In genomic region chr11:103363214-103364148, GRCm38 (mm10) we compare ENCODE assay signal across 8 mouse cellular contexts. TPM values are rescaled to one million over a fixed set of nuclear protein-coding genes. Genes with fewer than 3 reads are reported as not detected.
A peak's percentile ranks its signal among the peaks of the same experiment; 100 is the strongest.
DNase-seq lines count a peak whose midpoint lies in the region; ATAC-seq and TF ChIP-seq lines count a peak whose summit lies in the region.

Gene Arhgap27 (minus strand): TSS chr11:103363692.

- peak within 1 kb of the TSS; percentile 56 for H3K9ac ChIP-seq in limb, embryonic 14.5 days (ENCODE audit: low read depth, low read length, severe bottlenecking)
- H3K9ac ChIP-seq in midbrain, embryonic 16.5 days (ENCODE audit: low read depth, low read length) = peak within 1 kb of the TSS; percentile 59
- peak within 1 kb of the TSS; percentile 14; the same call in 1 of the 2 replicates for H3K9ac ChIP-seq in stomach, embryonic 15.5 days

- TF ChIP-seq POLR2A in limb, embryonic 14.5 days (IDR thresholded peaks at IDR 0.05; ENCODE audit: borderline replicate concordance, extremely low read depth, insufficient read depth, insufficient read length) = no peak

- peak within 1 kb of the TSS; percentile 33; the same call in 1 of the 2 replicates for H3K27ac ChIP-seq in limb, embryonic 14.5 days (replicated peaks; ENCODE audit: low read depth, low read length)
- 0 out of 2 replicates have a peak within 1 kb of the TSS, but pooled peaks have one; percentile 34 for H3K27ac ChIP-seq in midbrain, embryonic 16.5 days (ENCODE audit: low read length)
- H3K27ac ChIP-seq in stomach, embryonic 15.5 days = peak within 1 kb of the TSS; percentile 83

- peaks cover 4% of the 10 kb centered on the region; the same call in 1 of the 2 replicates for H3K9me3 ChIP-seq in erythroblast, embryonic 14.5 days (ENCODE audit: control insufficient read depth, low read length)
- no peaks in the 10 kb centered on the region for H3K9me3 ChIP-seq in limb, embryonic 14.5 days (ENCODE audit: control insufficient read depth, low read length)
- H3K9me3 ChIP-seq in midbrain, embryonic 16.5 days (replicated peaks; ENCODE audit: control insufficient read depth, low read length, poor library complexity, severe bottlenecking) = no peaks in the 10 kb centered on the region
- H3K9me3 ChIP-seq in stomach, embryonic 15.5 days = no peaks in the 10 kb centered on the region

- H3K4me3 ChIP-seq in erythroblast, embryonic 14.5 days (replicated peaks) = peak within 1 kb of the TSS; percentile 18
- peak within 1 kb of the TSS; percentile 47 for H3K4me3 ChIP-seq in limb, embryonic 14.5 days (replicated peaks; ENCODE audit: low read length)
- peak within 1 kb of the TSS; percentile 38 for H3K4me3 ChIP-seq in midbrain, embryonic 16.5 days (ENCODE audit: low read depth, low read length)
- H3K4me3 ChIP-seq in stomach, embryonic 15.5 days (replicated peaks) = peak within 1 kb of the TSS; percentile 51

- DNase-seq in cerebellum, postnatal 25 days = peak; percentile 46 to 60
- DNase-seq in gastrocnemius, postnatal 36 days = peak; percentile 57 to 61
- peak; percentile 30 for DNase-seq in limb, embryonic 14.5 days (ENCODE audit: low spot score)

- H3K27me3 ChIP-seq in erythroblast, embryonic 14.5 days (ENCODE audit: control insufficient read depth) = peaks cover 65% of the 10 kb centered on the region
- H3K27me3 ChIP-seq in limb, embryonic 14.5 days (ENCODE audit: control insufficient read depth, insufficient read depth, low read length) = peaks cover 56% of the 10 kb centered on the region
- peaks cover 48% of the 10 kb centered on the region for H3K27me3 ChIP-seq in midbrain, embryonic 16.5 days (ENCODE audit: control insufficient read depth, insufficient read depth, low read depth, low read length)
- peaks cover 21% of the 10 kb centered on the region for H3K27me3 ChIP-seq in stomach, embryonic 15.5 days (replicated peaks)

- ATAC-seq in erythroblast, adult 5-6 weeks (replicated peaks; ENCODE audit: low FRiP score, poor library complexity, severe bottlenecking) = no peak
- ATAC-seq in inflammation-experienced regulatory T-cells, adult 6 months = peak; percentile 53
- no peak for ATAC-seq in limb, embryonic 14.5 days (ENCODE audit: low FRiP score, low read depth)
- ATAC-seq in midbrain, embryonic 16.5 days = no peak
- ATAC-seq in stomach, embryonic 15.5 days (ENCODE audit: insufficient read depth, low FRiP score, low read depth) = peak; percentile 9; the same call in 1 of the 2 replicates

- intact Hi-C loops in gastrocnemius, postnatal 36 days (cut with DNase I) = loop anchor here (5.0 kb wide), 2 partner anchors 99 to 194 kb away; no protein-coding TSS in a partner anchor

- H3K4me2 ChIP-seq in limb, embryonic 14.5 days (replicated peaks; ENCODE audit: low read depth, low read length, severe bottlenecking) = peak within 1 kb of the TSS; percentile 82
- peak within 1 kb of the TSS; percentile 59 for H3K4me2 ChIP-seq in midbrain, embryonic 16.5 days (ENCODE audit: low read length)
- peak within 1 kb of the TSS; percentile 91 for H3K4me2 ChIP-seq in stomach, embryonic 15.5 days

- peaks cover 21% of the 10 kb centered on the region for H3K36me3 ChIP-seq in erythroblast, embryonic 14.5 days (ENCODE audit: control insufficient read depth)
- peaks cover 18% of the 10 kb centered on the region for H3K36me3 ChIP-seq in limb, embryonic 14.5 days (ENCODE audit: control insufficient read depth, insufficient read depth, low read length)
- H3K36me3 ChIP-seq in midbrain, embryonic 16.5 days (ENCODE audit: control insufficient read depth, insufficient read depth, low read length) = peaks cover 14% of the 10 kb centered on the region
- no peaks in the 10 kb centered on the region for H3K36me3 ChIP-seq in stomach, embryonic 15.5 days

- peaks cover 32% of the 10 kb centered on the region for H3K4me1 ChIP-seq in erythroblast, embryonic 14.5 days (ENCODE audit: control insufficient read depth)
- H3K4me1 ChIP-seq in limb, embryonic 14.5 days (ENCODE audit: control insufficient read depth, insufficient read depth, low read length) = peaks cover 12% of the 10 kb centered on the region; the same call in 1 of the 2 replicates
- peaks cover 28% of the 10 kb centered on the region for H3K4me1 ChIP-seq in midbrain, embryonic 16.5 days (ENCODE audit: control insufficient read depth, insufficient read depth, low read length)
- peaks cover 30% of the 10 kb centered on the region for H3K4me1 ChIP-seq in stomach, embryonic 15.5 days

- 2% methylated on average over 33 of the region's 35 CpGs for WGBS in limb, embryonic 14.5 days
- 2% methylated on average over 32 of the region's 35 CpGs for WGBS in midbrain, embryonic 16.5 days
- WGBS in stomach, embryonic 15.5 days = 3% methylated on average over 35 of the region's 35 CpGs

RNA-seq across cellular contexts. Expression of gene Arhgap27, which starts in this region (rescaled TPM):
- polyA plus RNA-seq in erythroblast, embryonic 14.5 days (2012) = 0.27 and 0.48 TPM in 2 replicates
- total RNA-seq in erythroblast, adult 5-6 weeks (2015; ENCODE audit: low replicate concordance) = 5.6 and 7.9 TPM in 2 replicates
- 4.9 and 5.7 TPM in 2 replicates for total RNA-seq in erythroblast, adult 5-6 weeks (2017; ENCODE audit: low replicate concordance)
- total RNA-seq in gastrocnemius, postnatal 36 days (2021) = 1 to 10 TPM; 4.6 to 4.8 TPM
- 10 to 100 TPM; 22.2 to 27.8 (median 25.8) TPM for polyA plus RNA-seq in inflammation-experienced regulatory T-cells, adult 6 months (2017; shearing (Covaris generic))
- polyA plus RNA-seq in limb, embryonic 14.5 days (2012; rRNA removed) = 14.1 and 16.7 TPM in 2 replicates
- 8.4 and 9.4 TPM in 2 replicates for polyA plus RNA-seq in limb, embryonic 14.5 days (2014; fragmentation: Nextera tagmentation; extraction: Ambion mirVana)
- polyA plus RNA-seq in midbrain, embryonic 16.5 days (2015; fragmentation: Nextera tagmentation; extraction: Ambion mirVana) = 3.8 and 4.4 TPM in 2 replicates
- polyA plus RNA-seq in stomach, embryonic 15.5 days (2015; fragmentation: Nextera tagmentation; extraction: Ambion mirVana) = 21.2 and 21.5 TPM in 2 replicates

Comparison
In these comparisons a context has a peak if more than half of its experiments do, and no peak if none do; other contexts are left out.
1. ATAC-seq: peak in inflammation-experienced regulatory T-cells, adult 6 months (single experiment) and stomach, embryonic 15.5 days (single experiment); none in erythroblast, adult 5-6 weeks (single experiment), limb, embryonic 14.5 days (single experiment) and midbrain, embryonic 16.5 days (single experiment).
2. H3K27ac ChIP-seq: peak in every context shown above with its lines; median percentile 83 in stomach, embryonic 15.5 days; 34 in midbrain, embryonic 16.5 days; 33 in limb, embryonic 14.5 days.
3. Peak in every context shown above with its lines, with median percentiles within 50 percentile points of each other: H3K4me3 ChIP-seq, DNase-seq, H3K4me2 ChIP-seq and H3K9ac ChIP-seq.